Comparison of ENCODE assay signal across 9 mouse cellular contexts in genomic region chr6:116006731-116007130, GRCm38 (mm10). TPM values are rescaled to one million over a fixed set of nuclear protein-coding genes. Genes with fewer than 3 reads are reported as not detected.
A peak's percentile ranks its signal among the peaks of the same experiment; 100 is the strongest.
DNase-seq lines count a peak whose midpoint lies in the region; ATAC-seq and TF ChIP-seq lines count a peak whose summit lies in the region.
"Had no signal": no experiment of that assay in that cellular context is flagged by ENCODE, and none has a peak within 500 bp of the region (broad histone marks: within the 10 kb centered on the region; RNA-seq: fewer than 3 reads in every experiment).

No protein-coding gene starts in this region.

- no peak overlapping the region for H3K9ac ChIP-seq in forebrain, embryonic 12.5 days

- H3K4me2 ChIP-seq in forebrain, embryonic 12.5 days = no peak overlapping the region

- no peak overlapping the region for H3K4me3 ChIP-seq in forebrain, embryonic 10.5 days
- H3K4me3 ChIP-seq in forebrain, embryonic 12.5 days (replicated peaks) = no peak overlapping the region
- H3K4me3 ChIP-seq in E14TG2a.4 (replicated peaks; ENCODE audit: low read length) = peak overlapping the region; percentile 32; the same call in 1 of the 2 replicates

- no peak for ATAC-seq in forebrain, embryonic 12.5 days (ENCODE audit: low FRiP score)
- ATAC-seq in monocyte, adult 5-6 weeks (replicated peaks; ENCODE audit: insufficient number of reproducible peaks, low FRiP score, low TSS enrichment, poor library complexity, severe bottlenecking) = no peak

- WGBS in forebrain, embryonic 10.5 days = 44% methylated on average over 9 of the region's 9 CpGs
- WGBS in forebrain, embryonic 12.5 days = 42% methylated on average over 9 of the region's 9 CpGs

- no peak for TF ChIP-seq CTCF in E14TG2a.4 (conservative IDR thresholded peaks at IDR 0.05; ENCODE audit: low read length)

- H3K4me1 ChIP-seq in forebrain, embryonic 10.5 days = peaks cover 59% of the 10 kb centered on the region
- H3K4me1 ChIP-seq in forebrain, embryonic 12.5 days = no peaks in the 10 kb centered on the region
- H3K4me1 ChIP-seq in E14TG2a.4 (replicated peaks; ENCODE audit: low read depth, low read length) = peaks cover 29% of the 10 kb centered on the region

- H3K36me3 ChIP-seq in forebrain, embryonic 10.5 days (replicated peaks) = no peaks in the 10 kb centered on the region
- no peaks in the 10 kb centered on the region for H3K36me3 ChIP-seq in forebrain, embryonic 12.5 days (replicated peaks)
- H3K36me3 ChIP-seq in E14TG2a.4 (ENCODE audit: insufficient read depth, low read length) = no peaks in the 10 kb centered on the region

- no peak for DNase-seq in forebrain, embryonic 10.5 days (ENCODE audit: extremely low spot score, low spot score)
- peak; percentile 81 for DNase-seq in gastrocnemius, postnatal 14 days
- DNase-seq in kidney, adult 8-10 months = peak; percentile 62 to 74
- DNase-seq in lung, postnatal 10 days = peak; percentile 88
- no peak for DNase-seq in cerebellum, adult 11 months

- peaks cover 10% of the 10 kb centered on the region for H3K27me3 ChIP-seq in forebrain, embryonic 10.5 days (ENCODE audit: poor library complexity, severe bottlenecking)
- peaks cover 4% of the 10 kb centered on the region; the same call in 1 of the 2 replicates for H3K27me3 ChIP-seq in forebrain, embryonic 12.5 days
- H3K27me3 ChIP-seq in E14TG2a.4 (ENCODE audit: insufficient read depth, low read length) = peaks cover 49% of the 10 kb centered on the region
- H3K27me3 ChIP-seq: CH12.LX had no signal

- peak overlapping the region; percentile 63 for H3K27ac ChIP-seq in forebrain, embryonic 10.5 days
- no peak overlapping the region for H3K27ac ChIP-seq in forebrain, embryonic 12.5 days

- intact Hi-C loops in gastrocnemius, postnatal 14 days (cut with DNase I; ENCODE audit: low total_unique reads) = loop anchor here (5.0 kb wide), 2 partner anchors 104 to 149 kb away; no protein-coding TSS in a partner anchor

- H3K9me3 ChIP-seq in forebrain, embryonic 10.5 days = no peaks in the 10 kb centered on the region
- no peaks in the 10 kb centered on the region for H3K9me3 ChIP-seq in forebrain, embryonic 12.5 days
- H3K9me3 ChIP-seq in E14TG2a.4 (ENCODE audit: low read length) = no peaks in the 10 kb centered on the region

RNA-seq across cellular contexts. Expression of gene Plxnd1, which starts 11.9 kb away (rescaled TPM):
- polyA plus RNA-seq in forebrain, embryonic 10.5 days (2016; fragmentation: Nextera tagmentation; extraction: Ambion mirVana) = 23.9 and 28.0 TPM in 2 replicates
- polyA plus RNA-seq in forebrain, embryonic 12.5 days (2016; fragmentation: Nextera tagmentation; extraction: Ambion mirVana) = 18.8 and 19.2 TPM in 2 replicates
- total RNA-seq in gastrocnemius, postnatal 14 days (2021) = 10 to 100 TPM; 65.6 to 80.3 TPM
- 8.2 to 17.6 TPM (median 17.6 TPM) in 3 replicates for total RNA-seq in monocyte, adult 5-6 weeks (2017)

Comparison
In these comparisons a context has a peak if more than half of its experiments do, and no peak if none do; other contexts are left out.
1. DNase-seq: peak in gastrocnemius, postnatal 14 days (single experiment), kidney, adult 8-10 months (2 of 2) and lung, postnatal 10 days (single experiment); none in forebrain, embryonic 10.5 days (single experiment) and cerebellum, adult 11 months (single experiment).